Mouse (Mus musculus): ENCODE data around the gene A030014E15Rik. TPM values are rescaled to one million over a fixed set of nuclear protein-coding genes. Genes with fewer than 3 reads are reported as not detected.

A030014E15Rik gene
- not detected in 2 replicates for polyA plus RNA-seq (2012; rRNA removed)

GRCm38 (mm10) chr1:82924650-82925049 lies at the start of gene A030014E15Rik:
A030014E15Rik (plus strand) TSS chr1:82924917.

GRCm38 (mm10) chr1:82913025-82913424 lies 11.7 kb upstream of the A030014E15Rik start, which contains the start of gene A030005L19Rik:
A030005L19Rik (plus strand) TSS chr1:82913325.

GRCm38 (mm10) chr1:82931326-82931725 lies 6.6 kb downstream of the A030014E15Rik start, which contains the start of gene Gm6217:
Gm6217 (minus strand) TSS chr1:82931399.

GRCm38 (mm10) chr1:82943295-82943694 lies 18.6 kb downstream of the A030014E15Rik start, which contains the start of gene A030003K21Rik:
A030003K21Rik (minus strand) TSS chr1:82943388.

GRCm38 (mm10) chr1:82955913-82956312 lies 31.2 kb downstream of the A030014E15Rik start, which contains the start of gene Gm7544:
Gm7544 (minus strand) TSS chr1:82956013.

GRCm38 (mm10) chr1:82959870-82960385 lies 35.2 kb downstream of the A030014E15Rik start, which contains the start of gene Gm47955:
Gm47955 (plus strand) TSS chr1:82960286.

Other genes starting within 250 kb of the A030014E15Rik start
- gene Mff, start 200.0 kb upstream of the A030014E15Rik start, polyA plus RNA-seq (2012; rRNA removed): 43.2 and 63.6 TPM in 2 replicates
- not detected in 2 replicates for gene Tm4sf20, start 156.5 kb upstream of the A030014E15Rik start, polyA plus RNA-seq (2012; rRNA removed)
- gene Gm47791, start 153.7 kb upstream of the A030014E15Rik start, polyA plus RNA-seq (2012; rRNA removed): not detected in 2 replicates
- gene Agfg1, start 85.4 kb upstream of the A030014E15Rik start, polyA plus RNA-seq (2012; rRNA removed): 11.9 and 12.7 TPM in 2 replicates
- gene A030005L19Rik, start 11.6 kb upstream of the A030014E15Rik start, polyA plus RNA-seq (2012; rRNA removed): 0.21 and 0.22 TPM in 2 replicates
- gene Gm6217, start 6.5 kb downstream of the A030014E15Rik start, polyA plus RNA-seq (2012; rRNA removed): not detected in 2 replicates
- not detected in 2 replicates for gene A030003K21Rik, start 18.5 kb downstream of the A030014E15Rik start, polyA plus RNA-seq (2012; rRNA removed)
- gene Gm7544, start 31.1 kb downstream of the A030014E15Rik start, polyA plus RNA-seq (2012; rRNA removed): not detected in 2 replicates
- gene Gm47955, start 35.4 kb downstream of the A030014E15Rik start, polyA plus RNA-seq (2012; rRNA removed): not detected in 2 replicates
- not detected in 2 replicates for gene Gm47959, start 75.6 kb downstream of the A030014E15Rik start, polyA plus RNA-seq (2012; rRNA removed)
- 0.03 and 0.06 TPM in 2 replicates for gene Slc19a3, start 113.5 kb downstream of the A030014E15Rik start, polyA plus RNA-seq (2012; rRNA removed)
- gene Krtap28-10, start 117.6 kb downstream of the A030014E15Rik start, polyA plus RNA-seq (2012; rRNA removed): not detected in 2 replicates
- not detected in 2 replicates for gene Gm47969, start 120.0 kb downstream of the A030014E15Rik start, polyA plus RNA-seq (2012; rRNA removed)
- gene A030005K14Rik, start 134.5 kb downstream of the A030014E15Rik start, polyA plus RNA-seq (2012; rRNA removed): not detected in 2 replicates
- not detected in 2 replicates for gene Krtap28-13, start 136.0 kb downstream of the A030014E15Rik start, polyA plus RNA-seq (2012; rRNA removed)
- 0.11 TPM in 1 of 2 replicates, not detected in the other for gene Ccl20, start 191.8 kb downstream of the A030014E15Rik start, polyA plus RNA-seq (2012; rRNA removed)
- gene Daw1, start 234.8 kb downstream of the A030014E15Rik start, polyA plus RNA-seq (2012; rRNA removed): 0.06 TPM in 1 of 2 replicates, not detected in the other